Mouse (Mus musculus): Measurements from ENCODE around the gene Bpifb1. TPM values are rescaled to one million over a fixed set of nuclear protein-coding genes. Genes with fewer than 3 reads are reported as not detected.

Gene Bpifb1
- not detected in 2 replicates for total RNA-seq (2012; rRNA removed)
- total RNA-seq (2014; rRNA removed), result not detected in 2 replicates
- not detected in 2 replicates for polyA plus RNA-seq (2012; ENCODE audit: insufficient read length, low read depth)

DNA sequence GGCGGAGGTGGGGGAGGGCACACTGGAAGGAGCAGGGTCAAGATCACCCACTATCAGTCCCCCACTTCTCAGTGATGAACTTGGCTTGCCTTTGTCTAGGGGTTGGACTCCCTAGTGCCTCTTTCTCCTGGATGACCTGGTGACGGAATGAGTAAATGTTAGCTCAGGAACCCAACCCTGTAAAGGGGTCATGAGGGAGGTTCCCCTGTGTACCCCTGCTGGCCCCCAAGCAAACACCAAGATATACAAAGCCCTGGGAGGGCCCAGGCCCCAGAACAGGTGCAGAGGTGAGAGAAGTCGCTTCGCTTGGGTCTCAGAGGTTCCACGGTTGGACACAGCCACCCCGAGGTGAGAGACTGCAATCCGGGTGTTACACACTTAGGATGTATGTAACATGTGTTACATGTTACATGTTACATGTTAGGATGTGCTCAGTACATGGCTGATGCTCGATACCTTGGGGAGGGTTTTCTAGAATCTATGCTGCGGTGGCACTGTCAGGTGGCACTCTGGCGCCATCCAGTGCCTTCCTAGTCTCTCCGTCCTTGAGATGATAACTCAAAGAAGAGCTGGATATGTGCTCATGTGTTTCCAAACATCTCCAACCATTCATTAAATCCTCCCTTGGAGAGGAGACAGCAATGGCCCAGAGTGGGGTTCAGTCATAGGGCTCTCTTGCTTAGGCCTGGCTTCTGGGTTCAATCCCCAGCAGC is at the start of gene Bpifb1:
Bpifb1 (plus strand) TSS at position 273 of the 713 bp plus-strand sequence.
- H3K4me3 ChIP-seq (replicated peaks in 1 of 3; ENCODE audit: low read depth in 2 of 3, low read length in 2 of 3, poor library complexity in 1 of 3), result no peak within 1 kb of the TSS
- no peak within 1 kb of the TSS for H3K9ac ChIP-seq (ENCODE audit: insufficient read depth, low read depth)
- TF ChIP-seq MYC (IDR thresholded peaks at IDR 0.05; ENCODE audit: low read depth, low read length), result no peak
- no peak for TF ChIP-seq GABPA (IDR thresholded peaks at IDR 0.05; ENCODE audit: insufficient replicate concordance, low read depth, low read length)
- no peak for TF ChIP-seq USF1 (IDR thresholded peaks at IDR 0.05; ENCODE audit: low read depth, low read length)
- no peak; the same call in 1 of the 2 replicates for TF ChIP-seq RAD21 (IDR thresholded peaks at IDR 0.05; ENCODE audit: low read depth, low read length)
- no peak for TF ChIP-seq MAFK (IDR thresholded peaks at IDR 0.05; ENCODE audit: insufficient replicate concordance, low read length)
- TF ChIP-seq MEF2A (IDR thresholded peaks at IDR 0.05; ENCODE audit: borderline replicate concordance, low read depth, low read length), result no peak
- TF ChIP-seq CTCF (conservative IDR thresholded peaks at IDR 0.05 in 1 of 2, IDR thresholded peaks at IDR 0.05 in 1 of 2; ENCODE audit: low read depth in 2 of 2, low read length in 2 of 2), result no peak
- TF ChIP-seq MXI1 (IDR thresholded peaks at IDR 0.05; ENCODE audit: low read depth, low read length), result no peak
- no peak for TF ChIP-seq POLR2AphosphoS2 (IDR thresholded peaks at IDR 0.05; ENCODE audit: low read depth, low read length)
- no peaks in the 10 kb centered on the region for H3K4me1 ChIP-seq (ENCODE audit: control insufficient read depth in 1 of 2, insufficient read depth in 2 of 2)
- H3K4me2 ChIP-seq (ENCODE audit: insufficient read depth, low read depth, poor library complexity, severe bottlenecking), result no peak within 1 kb of the TSS
- H3K27ac ChIP-seq (ENCODE audit: insufficient read depth, low read depth), result no peak within 1 kb of the TSS
- no peak for DNase-seq (ENCODE audit: extremely low read depth)
- H3K27me3 ChIP-seq (replicated peaks), result peaks cover 87% of the 10 kb centered on the region
- H3K36me3 ChIP-seq (replicated peaks in 1 of 2; ENCODE audit: control insufficient read depth in 1 of 2, insufficient read depth in 1 of 2, low read length in 1 of 2), result no peaks in the 10 kb centered on the region
- H3K9me3 ChIP-seq (replicated peaks; ENCODE audit: low read length), result no peaks in the 10 kb centered on the region
- dilution Hi-C loops (cut with MboI; ENCODE audit: extremely low pct_ligation_motif_present, extremely low pct_unique_long_range_greater_than_20kb, low sequenced_read_pairs) (no loop called here), in situ Hi-C loops (cut with MboI; ENCODE audit: low pct_ligation_motif_present, low pct_unique_long_range_greater_than_20kb, low sequenced_read_pairs) (no loop called here)
- H3K79me2 ChIP-seq (replicated peaks; ENCODE audit: control insufficient read depth, extremely low read depth, insufficient read depth, poor library complexity, severe bottlenecking), result no peaks in the 10 kb centered on the region

- in situ Hi-C loops (cut with MboI; ENCODE audit: low pct_ligation_motif_present, low pct_unique_long_range_greater_than_20kb, low sequenced_read_pairs) (no loop called here), dilution Hi-C loops (cut with MboI; ENCODE audit: extremely low pct_ligation_motif_present, extremely low pct_unique_long_range_greater_than_20kb, low sequenced_read_pairs) (no loop called here)
- no peaks in the 10 kb centered on the region for H3K79me2 ChIP-seq (replicated peaks; ENCODE audit: control insufficient read depth, extremely low read depth, insufficient read depth, poor library complexity, severe bottlenecking)
- H3K9me3 ChIP-seq (replicated peaks; ENCODE audit: low read length), result no peaks in the 10 kb centered on the region
- DNase-seq (ENCODE audit: extremely low read depth), result no peak
- TF ChIP-seq MYC (IDR thresholded peaks at IDR 0.05; ENCODE audit: low read depth, low read length) (no peak), BHLHE40 (IDR thresholded peaks at IDR 0.05; ENCODE audit: low read depth, low read length) (no peak), MAX (IDR thresholded peaks at IDR 0.05; ENCODE audit: low read length) (no peak), MAZ (IDR thresholded peaks at IDR 0.05; ENCODE audit: low read depth, low read length) (no peak)
- no peaks in the 10 kb centered on the region for H3K4me1 ChIP-seq (ENCODE audit: control insufficient read depth in 1 of 2, insufficient read depth in 2 of 2)
- no peak within 1 kb of the TSS for H3K4me2 ChIP-seq (ENCODE audit: insufficient read depth, low read depth, poor library complexity, severe bottlenecking)
- no peak within 1 kb of the TSS for H3K27ac ChIP-seq (ENCODE audit: insufficient read depth, low read depth)
- no peak within 1 kb of the TSS for H3K4me3 ChIP-seq (replicated peaks in 1 of 3; ENCODE audit: low read depth in 2 of 3, low read length in 2 of 3, poor library complexity in 1 of 3)
- H3K27me3 ChIP-seq (replicated peaks), result peaks cover 96% of the 10 kb centered on the region
- no peak within 1 kb of the TSS for H3K9ac ChIP-seq (ENCODE audit: insufficient read depth, low read depth)
- no peaks in the 10 kb centered on the region for H3K36me3 ChIP-seq (replicated peaks in 1 of 2; ENCODE audit: control insufficient read depth in 1 of 2, insufficient read depth in 1 of 2, low read length in 1 of 2)
These were observed 48.0 kb upstream of the Bpifb1 start, which contains the start of gene Bpifa1 for GRCm38 (mm10) chr2:154142580-154142979. Gene Bpifa1, plus strand, starts transcription at chr2:154142880.

- in situ Hi-C loops (cut with MboI; ENCODE audit: low pct_ligation_motif_present, low pct_unique_long_range_greater_than_20kb, low sequenced_read_pairs), result no loop called here
These were observed 46.9 kb upstream of the Bpifb1 start for GRCm38 (mm10) chr2:154143735-154144134.

More at GRCm38 (mm10) chr2:154143735-154144134, 46.9 kb upstream of the Bpifb1 start:
- H3K36me3 ChIP-seq (replicated peaks in 1 of 2; ENCODE audit: control insufficient read depth in 1 of 2, insufficient read depth in 1 of 2, low read length in 1 of 2), result no peaks in the 10 kb centered on the region
- dilution Hi-C loops (cut with MboI; ENCODE audit: extremely low pct_ligation_motif_present, extremely low pct_unique_long_range_greater_than_20kb, low sequenced_read_pairs), result no loop called here
- H3K9me3 ChIP-seq (replicated peaks; ENCODE audit: low read length), result no peaks in the 10 kb centered on the region
- peaks cover 96% of the 10 kb centered on the region for H3K27me3 ChIP-seq (replicated peaks)
- H3K4me2 ChIP-seq (ENCODE audit: insufficient read depth, low read depth, poor library complexity, severe bottlenecking), result no peak overlapping the region
- H3K9ac ChIP-seq (ENCODE audit: insufficient read depth, low read depth), result no peak overlapping the region
- H3K4me3 ChIP-seq (replicated peaks in 1 of 3; ENCODE audit: low read depth in 2 of 3, low read length in 2 of 3, poor library complexity in 1 of 3), result no peak overlapping the region
- no peak for DNase-seq (ENCODE audit: extremely low read depth)
- H3K79me2 ChIP-seq (replicated peaks; ENCODE audit: control insufficient read depth, extremely low read depth, insufficient read depth, poor library complexity, severe bottlenecking), result no peaks in the 10 kb centered on the region
- no peak overlapping the region for H3K27ac ChIP-seq (ENCODE audit: insufficient read depth, low read depth)
- H3K4me1 ChIP-seq (ENCODE audit: control insufficient read depth in 1 of 2, insufficient read depth in 2 of 2), result no peaks in the 10 kb centered on the region
- no peak for TF ChIP-seq ZMIZ1 (IDR thresholded peaks at IDR 0.05; ENCODE audit: low read depth, low read length)
- TF ChIP-seq TCF12 (IDR thresholded peaks at IDR 0.05; ENCODE audit: low read depth, low read length), result no peak
- no peak for TF ChIP-seq HCFC1 (IDR thresholded peaks at IDR 0.05; ENCODE audit: low read depth, low read length)
- TF ChIP-seq CTCF (conservative IDR thresholded peaks at IDR 0.05 in 1 of 2, IDR thresholded peaks at IDR 0.05 in 1 of 2; ENCODE audit: low read depth in 2 of 2, low read length in 2 of 2), result no peak
- TF ChIP-seq MAZ (IDR thresholded peaks at IDR 0.05; ENCODE audit: low read depth, low read length), result no peak
- TF ChIP-seq SMC3 (IDR thresholded peaks at IDR 0.05; ENCODE audit: low read depth, low read length), result no peak
- TF ChIP-seq NRF1 (IDR thresholded peaks at IDR 0.05; ENCODE audit: low read depth, low read length), result no peak
- no peak for TF ChIP-seq MEF2A (IDR thresholded peaks at IDR 0.05; ENCODE audit: borderline replicate concordance, low read depth, low read length)
- no peak for TF ChIP-seq KAT2A (IDR thresholded peaks at IDR 0.05; ENCODE audit: insufficient replicate concordance, low read length)
- no peak for TF ChIP-seq TBP (conservative IDR thresholded peaks at IDR 0.05; ENCODE audit: low read depth, low read length)
- no peak for TF ChIP-seq MYC (IDR thresholded peaks at IDR 0.05; ENCODE audit: low read depth, low read length)
- no peak for TF ChIP-seq E2F4 (IDR thresholded peaks at IDR 0.05; ENCODE audit: insufficient replicate concordance, low read depth, low read length)
- no peak for TF ChIP-seq USF2 (conservative IDR thresholded peaks at IDR 0.05; ENCODE audit: low read depth, low read length)
- TF ChIP-seq RCOR1 (conservative IDR thresholded peaks at IDR 0.05; ENCODE audit: low read depth, low read length), result no peak
- no peak for TF ChIP-seq ZNF384 (IDR thresholded peaks at IDR 0.05; ENCODE audit: low read depth, low read length)

All from CH12.LX (cell line).